Mouse (Mus musculus) lung, adult 2 months (tissue): Measurements from ENCODE around the gene March7.

ENCODE experiments used
- CTCF ChIP-seq: fragments of 200-500 bp; IDR thresholded peaks from 2 replicates; pipeline ENCODE4 v1.5.1; 2011; ENCODE audit warnings: mild to moderate bottlenecking, low read length, control low read depth; ENCODE audit not compliant: insufficient read depth
- POLR2A ChIP-seq: fragments of 200-500 bp; IDR thresholded peaks from 2 replicates; pipeline ENCODE4 v1.6.1; 2011; ENCODE audit warnings: low read depth, mild to moderate bottlenecking, control low read depth, low read length, borderline replicate concordance; ENCODE audit errors: extremely low read depth

- TF ChIP-seq CTCF: no peak
- TF ChIP-seq POLR2A: no peak
These were observed 11.5 kb downstream of the March7 start for GRCm38 (mm10) chr2:60221236-60221635.
